Mouse (Mus musculus) ovary, adult 10 weeks (tissue): Measurements from ENCODE around the gene Hoxb1. TPM values are rescaled to one million over a fixed set of nuclear protein-coding genes. Genes with fewer than 3 reads are reported as not detected.

Source experiments
- polyA plus RNA-seq: library from polyadenylated mRNA; stranded (reverse); fragments of 350-450 nt; fragmentation: Illumina TruSeq; extraction: RNeasy Lipid Tissue Mini Kit (QIAGEN cat#74804); gene quantifications from one replicate; pipeline ENCODE4 v1.2.3, GENCODE M21; 2014

Hoxb1 gene
- not detected for polyA plus RNA-seq

GRCm38 (mm10) chr11:96365441-96366091 is at the start of gene Hoxb1:
Gene Hoxb1 (plus strand): TSS chr11:96365752.

GRCm38 (mm10) chr11:96317608-96318367 is 47.8 kb upstream of the Hoxb1 start, which contains the start of gene Hoxb4:
Gene Hoxb4 (plus strand): TSS chr11:96318267.

GRCm38 (mm10) chr11:96323154-96323553 is 42.4 kb upstream of the Hoxb1 start, which contains the start of gene Hoxb3:
Gene Hoxb3 (plus strand): TSS chr11:96323326.

GRCm38 (mm10) chr11:96350341-96350624 is 15.3 kb upstream of the Hoxb1 start, which contains the start of gene Hoxb2:
Gene Hoxb2 (plus strand): TSS chr11:96350525.

Other genes with a start within 250 kb of the Hoxb1 start
- gene Ttll6, start 232.0 kb upstream of the Hoxb1 start, polyA plus RNA-seq = not detected
- gene Hoxb13, start 171.4 kb upstream of the Hoxb1 start, polyA plus RNA-seq = not detected
- 5.0 TPM for gene Hoxb9, start 94.3 kb upstream of the Hoxb1 start, polyA plus RNA-seq
- 0.77 TPM for gene Hoxb8, start 83.8 kb upstream of the Hoxb1 start, polyA plus RNA-seq
- gene Hoxb7, start 79.1 kb upstream of the Hoxb1 start, polyA plus RNA-seq = 13.3 TPM
- gene Hoxb6, start 73.3 kb upstream of the Hoxb1 start, polyA plus RNA-seq = 1.7 TPM
- 1.2 TPM for gene Hoxb5, start 62.4 kb upstream of the Hoxb1 start, polyA plus RNA-seq
- 3.1 TPM for gene Hoxb4, start 47.5 kb upstream of the Hoxb1 start, polyA plus RNA-seq
- 5.7 TPM for gene Hoxb3, start 42.4 kb upstream of the Hoxb1 start, polyA plus RNA-seq
- 4.2 TPM for gene Hoxb2, start 15.2 kb upstream of the Hoxb1 start, polyA plus RNA-seq
- 5.3 TPM for gene Skap1, start 98.8 kb downstream of the Hoxb1 start, polyA plus RNA-seq